Mouse (Mus musculus) C2C12 (cell line): ENCODE data around the gene Tmprss3.

ENCODE experiments used
- CEBPB ChIP-seq: IDR thresholded peaks from one replicate; pipeline ENCODE4 v1.6.1; 2011; ENCODE audit warnings: low read depth, mild to moderate bottlenecking, control low read depth, moderate library complexity
- CTCF ChIP-seq: IDR thresholded peaks from one replicate; pipeline ENCODE4 v1.5.1; 2011; ENCODE audit not compliant: control insufficient read depth, insufficient read depth, insufficient read length
- FOSL1 ChIP-seq: IDR thresholded peaks from one replicate; pipeline ENCODE4 v1.8.0; 2011; ENCODE audit warnings: mild to moderate bottlenecking, low read length; ENCODE audit not compliant: poor library complexity, insufficient read depth, severe bottlenecking
- MAX ChIP-seq: IDR thresholded peaks from one replicate; pipeline ENCODE4 v1.6.1; 2011; ENCODE audit warnings: mild to moderate bottlenecking, control low read depth
- USF1 ChIP-seq: IDR thresholded peaks from one replicate; pipeline ENCODE4 v1.6.1; 2011; ENCODE audit warnings: low read depth, mild to moderate bottlenecking, control low read depth, moderate library complexity

- TF ChIP-seq CTCF (no peak), MAX (no peak), CEBPB (no peak), FOSL1 (peak; percentile 20), USF1 (no peak)
Measured at GRCm38 (mm10) chr17:31162607-31163006, 36.2 kb downstream of the Tmprss3 start.
